Mouse (Mus musculus): ENCODE results near the gene Pgghg. TPM values are rescaled to one million over a fixed set of nuclear protein-coding genes. Genes with fewer than 3 reads are reported as not detected.
A peak's percentile ranks its signal among the peaks of the same experiment; 100 is the strongest.

Gene Pgghg
- polyA plus RNA-seq, 1 experiment from 2014 or later, result 29.2 TPM

DNA sequence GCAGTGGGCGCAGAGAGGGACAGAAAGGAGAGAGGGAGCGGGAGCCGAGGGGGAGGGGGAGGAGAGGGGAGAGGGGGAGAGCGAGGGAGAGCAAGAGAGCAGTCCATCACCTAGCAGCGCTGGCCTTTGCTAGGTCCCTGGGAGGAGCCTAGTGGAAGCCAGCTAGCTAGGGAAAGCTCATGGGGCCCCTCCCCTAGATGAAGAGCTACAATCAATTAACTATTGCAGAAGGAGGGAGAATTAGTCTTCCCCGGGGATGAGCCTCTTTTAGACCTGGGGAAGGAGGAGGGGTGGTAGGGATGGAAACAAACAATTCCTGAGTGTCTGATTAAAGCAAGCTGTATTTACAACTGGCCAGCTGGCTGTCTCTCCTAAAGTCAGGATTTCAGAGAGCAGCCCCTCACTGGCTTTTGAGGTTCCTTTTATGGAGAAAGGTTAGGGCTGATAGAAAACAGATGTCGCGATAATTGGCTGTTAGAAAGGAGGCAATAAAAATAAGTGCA is 1.5 kb upstream of the Pgghg start:
- DNase-seq (ENCODE audit: low spot score) (peak; percentile 71), ATAC-seq (replicated peaks; ENCODE audit: low FRiP score, low TSS enrichment, low read depth) (peak; percentile 29; the same call in 1 of the 2 replicates)
- Histone ChIP-seq H3K4me1 (replicated peaks; ENCODE audit: control insufficient read depth, insufficient read depth, low read length) (peaks cover 38% of the 10 kb centered on the region), H3K27me3 (replicated peaks; ENCODE audit: control insufficient read depth, insufficient read depth, low read length) (0 out of 2 replicates have a peak, but pooled peaks cover 3% of the 10 kb centered on the region), H3K36me3 (ENCODE audit: control insufficient read depth, insufficient read depth, low read length) (peaks cover 5% of the 10 kb centered on the region), H3K4me2 (ENCODE audit: low read length) (peak overlapping the region; percentile 41), H3K9ac (ENCODE audit: low read length) (no peak overlapping the region), H3K27ac (ENCODE audit: low read depth) (peak overlapping the region; percentile 88), H3K9me3 (ENCODE audit: control insufficient read depth, low read length) (no peaks in the 10 kb centered on the region), H3K4me3 (ENCODE audit: low read depth, low read length) (no peak overlapping the region)
- WGBS, result 4% methylated on average over 8 of the region's 8 CpGs

DNA sequence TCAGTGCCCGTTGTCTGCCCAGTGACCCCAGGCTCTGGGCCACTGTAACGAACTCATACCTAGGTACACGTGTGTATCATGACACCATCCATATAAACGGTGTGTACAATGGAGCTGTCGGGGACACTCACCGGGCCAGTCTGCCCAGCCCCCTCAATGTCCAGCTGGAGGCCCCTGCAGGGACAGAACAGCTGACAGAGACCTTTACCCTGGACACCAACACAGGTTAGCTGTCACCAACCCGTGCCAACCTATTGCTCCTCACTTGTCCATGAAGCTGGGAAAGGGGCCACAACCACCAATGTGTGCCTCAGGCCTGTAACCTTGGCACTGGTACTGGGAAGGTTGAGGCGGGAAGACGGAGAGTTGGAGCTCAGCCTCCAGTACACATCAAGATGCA is 1.1 kb downstream of the Pgghg start:
- WGBS, result 48% methylated on average over 9 of the region's 9 CpGs
- Histone ChIP-seq H3K4me1 (replicated peaks; ENCODE audit: control insufficient read depth, insufficient read depth, low read length) (peaks cover 38% of the 10 kb centered on the region), H3K4me3 (ENCODE audit: low read depth, low read length) (peak overlapping the region; percentile 54), H3K27me3 (replicated peaks; ENCODE audit: control insufficient read depth, insufficient read depth, low read length) (no peaks in the 10 kb centered on the region), H3K27ac (ENCODE audit: low read depth) (peak overlapping the region; percentile 88), H3K9ac (ENCODE audit: low read length) (peak overlapping the region; percentile 72), H3K36me3 (ENCODE audit: control insufficient read depth, insufficient read depth, low read length) (peaks cover 29% of the 10 kb centered on the region), H3K9me3 (ENCODE audit: control insufficient read depth, low read length) (no peaks in the 10 kb centered on the region), H3K4me2 (ENCODE audit: low read length) (peak overlapping the region; percentile 82)
- no peak for DNase-seq (ENCODE audit: low spot score)
- 0 out of 2 replicates have a peak, but pooled peaks have one; percentile 3 for ATAC-seq (replicated peaks; ENCODE audit: low FRiP score, low TSS enrichment, low read depth)

DNA sequence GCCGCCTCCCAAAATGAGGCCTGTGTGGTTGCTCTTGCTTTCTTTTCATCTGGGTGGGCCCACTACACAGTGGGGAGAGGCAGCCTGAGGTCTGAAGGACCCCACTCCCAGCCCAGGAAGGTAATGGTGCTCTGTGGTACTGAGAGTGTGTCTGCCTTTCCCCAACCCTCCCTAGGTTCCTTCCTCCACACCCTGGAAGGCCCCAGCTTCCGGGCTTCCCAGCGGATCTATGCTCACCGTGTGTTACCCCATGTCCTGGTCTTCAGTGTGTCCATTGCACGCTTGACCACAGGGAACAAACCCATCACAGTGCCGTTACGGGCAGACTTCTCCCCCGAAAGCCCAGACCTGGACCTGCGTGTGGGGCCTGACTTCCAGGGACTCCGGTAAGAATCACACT is 1.6 kb downstream of the Pgghg start:
- ATAC-seq (replicated peaks; ENCODE audit: low FRiP score, low TSS enrichment, low read depth), result no peak
- 88% methylated on average over 10 of the region's 10 CpGs for WGBS

DNA sequence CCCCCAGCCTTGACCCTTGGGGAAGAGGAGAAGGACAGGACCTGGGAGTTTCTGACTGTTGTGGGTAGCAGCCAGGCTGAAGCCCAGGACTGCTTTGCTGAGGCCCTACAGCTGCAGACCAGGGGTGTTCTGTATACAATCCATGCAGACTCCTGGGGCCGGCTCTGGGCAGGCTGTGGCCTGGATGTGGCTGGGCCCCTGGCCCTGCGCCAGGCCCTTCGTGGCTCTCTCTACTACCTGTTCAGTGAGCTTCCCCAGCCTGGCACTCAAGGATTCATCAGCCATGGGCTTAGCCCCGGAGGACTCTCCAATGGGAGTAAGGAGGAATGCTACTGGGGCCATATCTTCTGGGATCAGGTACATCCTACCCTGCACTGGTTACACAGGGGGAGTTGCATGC is 2.2 kb downstream of the Pgghg start:
- no peak overlapping the region for H3K9ac ChIP-seq (ENCODE audit: low read length)
- peaks cover 38% of the 10 kb centered on the region for H3K4me1 ChIP-seq (replicated peaks; ENCODE audit: control insufficient read depth, insufficient read depth, low read length)
- no peak for DNase-seq (ENCODE audit: low spot score)
- WGBS, result 51% methylated on average over 4 of the region's 4 CpGs
- no peaks in the 10 kb centered on the region for H3K27me3 ChIP-seq (replicated peaks; ENCODE audit: control insufficient read depth, insufficient read depth, low read length)
- no peak for ATAC-seq (replicated peaks; ENCODE audit: low FRiP score, low TSS enrichment, low read depth)
- H3K27ac ChIP-seq (ENCODE audit: low read depth), result peak overlapping the region; percentile 88; the same call in 1 of the 2 replicates
- H3K9me3 ChIP-seq (ENCODE audit: control insufficient read depth, low read length), result no peaks in the 10 kb centered on the region
- H3K36me3 ChIP-seq (ENCODE audit: control insufficient read depth, insufficient read depth, low read length), result peaks cover 39% of the 10 kb centered on the region
- H3K4me3 ChIP-seq (ENCODE audit: low read depth, low read length), result no peak overlapping the region
- H3K4me2 ChIP-seq (ENCODE audit: low read length), result no peak overlapping the region

More for the DNA sequence above, 1.6 kb downstream of the Pgghg start:
- no peak for DNase-seq (ENCODE audit: low spot score)
- Histone ChIP-seq H3K9me3 (ENCODE audit: control insufficient read depth, low read length) (no peaks in the 10 kb centered on the region), H3K27me3 (replicated peaks; ENCODE audit: control insufficient read depth, insufficient read depth, low read length) (no peaks in the 10 kb centered on the region), H3K27ac (ENCODE audit: low read depth) (peak overlapping the region; percentile 88; the same call in 1 of the 2 replicates), H3K36me3 (ENCODE audit: control insufficient read depth, insufficient read depth, low read length) (peaks cover 33% of the 10 kb centered on the region), H3K9ac (ENCODE audit: low read length) (no peak overlapping the region; the same call in 1 of the 2 replicates), H3K4me1 (replicated peaks; ENCODE audit: control insufficient read depth, insufficient read depth, low read length) (peaks cover 38% of the 10 kb centered on the region), H3K4me3 (ENCODE audit: low read depth, low read length) (peak overlapping the region; percentile 54; the same call in 1 of the 2 replicates), H3K4me2 (ENCODE audit: low read length) (peak overlapping the region; percentile 82)

DNA sequence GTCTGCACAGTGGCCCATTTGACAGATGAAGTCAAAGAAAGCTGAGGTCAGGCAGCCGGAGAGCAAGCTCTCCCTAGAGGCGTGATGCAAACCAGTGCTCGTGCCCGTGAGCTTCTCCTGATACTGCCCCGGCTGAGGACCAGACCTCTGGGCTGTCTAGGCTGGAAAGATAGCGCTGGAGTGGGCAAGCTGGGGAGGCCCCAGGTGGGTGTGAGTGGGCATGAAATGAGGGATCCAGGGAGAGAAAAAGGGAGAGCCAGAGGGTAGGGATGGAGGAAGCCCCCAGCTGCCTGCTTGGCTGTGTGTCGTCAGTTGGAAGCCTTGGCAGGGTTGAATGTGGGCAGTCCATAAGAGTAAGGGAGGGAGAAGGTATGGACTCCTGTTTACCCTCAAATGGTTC is 3.0 kb downstream of the Pgghg start:
- no peak overlapping the region for H3K4me3 ChIP-seq (ENCODE audit: low read depth, low read length)
- no peaks in the 10 kb centered on the region for H3K27me3 ChIP-seq (replicated peaks; ENCODE audit: control insufficient read depth, insufficient read depth, low read length)
- 92% methylated on average over 7 of the region's 7 CpGs for WGBS
- DNase-seq (ENCODE audit: low spot score) (no peak), ATAC-seq (replicated peaks; ENCODE audit: low FRiP score, low TSS enrichment, low read depth) (no peak)
- H3K9me3 ChIP-seq (ENCODE audit: control insufficient read depth, low read length), result no peaks in the 10 kb centered on the region
- H3K4me1 ChIP-seq (replicated peaks; ENCODE audit: control insufficient read depth, insufficient read depth, low read length), result peaks cover 35% of the 10 kb centered on the region
- peaks cover 48% of the 10 kb centered on the region for H3K36me3 ChIP-seq (ENCODE audit: control insufficient read depth, insufficient read depth, low read length)
- H3K27ac ChIP-seq (ENCODE audit: low read depth), result no peak overlapping the region
- no peak overlapping the region for H3K4me2 ChIP-seq (ENCODE audit: low read length)
- H3K9ac ChIP-seq (ENCODE audit: low read length), result no peak overlapping the region

DNA sequence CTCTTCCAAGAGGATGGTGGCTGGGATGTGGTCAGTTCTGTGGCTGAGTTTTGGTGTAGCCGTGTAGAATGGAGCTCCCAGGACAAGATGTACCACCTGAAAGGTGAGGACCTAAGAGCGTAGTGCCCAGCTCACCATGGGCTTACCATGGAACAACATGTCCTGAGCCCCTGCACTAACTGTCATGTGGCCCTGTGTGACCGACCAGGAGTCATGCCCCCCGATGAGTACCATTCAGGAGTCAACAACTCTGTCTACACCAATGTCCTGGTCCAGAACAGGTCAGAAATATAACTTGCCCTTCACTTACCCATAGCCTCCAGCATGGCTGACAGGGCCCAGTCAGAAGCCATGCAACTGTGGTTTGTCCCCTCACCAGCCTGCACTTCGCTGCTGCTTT is 4.1 kb downstream of the Pgghg start:
- peaks cover 55% of the 10 kb centered on the region for H3K36me3 ChIP-seq (ENCODE audit: control insufficient read depth, insufficient read depth, low read length)
- H3K27me3 ChIP-seq (replicated peaks; ENCODE audit: control insufficient read depth, insufficient read depth, low read length), result no peaks in the 10 kb centered on the region
- no peak for ATAC-seq (replicated peaks; ENCODE audit: low FRiP score, low TSS enrichment, low read depth)
- H3K4me1 ChIP-seq (replicated peaks; ENCODE audit: control insufficient read depth, insufficient read depth, low read length), result peaks cover 30% of the 10 kb centered on the region
- H3K9me3 ChIP-seq (ENCODE audit: control insufficient read depth, low read length), result no peaks in the 10 kb centered on the region
- no peak overlapping the region for H3K27ac ChIP-seq (ENCODE audit: low read depth)
- 91% methylated on average over 5 of the region's 5 CpGs for WGBS
- no peak overlapping the region for H3K4me3 ChIP-seq (ENCODE audit: low read depth, low read length)
- no peak overlapping the region for H3K4me2 ChIP-seq (ENCODE audit: low read length)
- no peak overlapping the region for H3K9ac ChIP-seq (ENCODE audit: low read length)
- DNase-seq (ENCODE audit: low spot score), result no peak

DNA sequence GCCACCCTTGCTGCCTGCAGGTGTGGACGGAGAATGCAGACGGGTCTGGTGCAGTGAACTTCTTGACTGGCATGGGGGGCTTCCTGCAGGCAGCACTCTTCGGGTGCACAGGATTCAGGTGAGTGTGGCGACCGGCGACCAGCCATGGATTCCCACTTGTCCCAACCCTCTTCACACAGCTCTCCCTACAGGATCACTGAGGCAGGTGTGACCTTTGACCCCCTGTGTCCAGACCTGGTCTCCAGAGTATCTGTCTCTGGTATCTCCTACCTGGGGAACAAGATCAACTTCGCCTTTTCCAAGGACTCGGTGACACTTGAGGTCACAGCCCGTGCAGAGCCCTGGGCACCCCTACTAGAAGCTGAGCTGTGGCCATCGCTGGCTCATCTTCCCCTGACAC is 5.1 kb downstream of the Pgghg start:
- H3K27ac ChIP-seq (ENCODE audit: low read depth), result no peak overlapping the region
- ATAC-seq (replicated peaks; ENCODE audit: low FRiP score, low TSS enrichment, low read depth) (no peak), DNase-seq (ENCODE audit: low spot score) (no peak)
- 93% methylated on average over 10 of the region's 10 CpGs for WGBS
- H3K4me2 ChIP-seq (ENCODE audit: low read length), result no peak overlapping the region
- no peaks in the 10 kb centered on the region for H3K9me3 ChIP-seq (ENCODE audit: control insufficient read depth, low read length)
- peaks cover 30% of the 10 kb centered on the region for H3K4me1 ChIP-seq (replicated peaks; ENCODE audit: control insufficient read depth, insufficient read depth, low read length)
- H3K36me3 ChIP-seq (ENCODE audit: control insufficient read depth, insufficient read depth, low read length), result peaks cover 55% of the 10 kb centered on the region
- H3K9ac ChIP-seq (ENCODE audit: low read length), result no peak overlapping the region
- H3K27me3 ChIP-seq (replicated peaks; ENCODE audit: control insufficient read depth, insufficient read depth, low read length), result no peaks in the 10 kb centered on the region
- no peak overlapping the region for H3K4me3 ChIP-seq (ENCODE audit: low read depth, low read length)

DNA sequence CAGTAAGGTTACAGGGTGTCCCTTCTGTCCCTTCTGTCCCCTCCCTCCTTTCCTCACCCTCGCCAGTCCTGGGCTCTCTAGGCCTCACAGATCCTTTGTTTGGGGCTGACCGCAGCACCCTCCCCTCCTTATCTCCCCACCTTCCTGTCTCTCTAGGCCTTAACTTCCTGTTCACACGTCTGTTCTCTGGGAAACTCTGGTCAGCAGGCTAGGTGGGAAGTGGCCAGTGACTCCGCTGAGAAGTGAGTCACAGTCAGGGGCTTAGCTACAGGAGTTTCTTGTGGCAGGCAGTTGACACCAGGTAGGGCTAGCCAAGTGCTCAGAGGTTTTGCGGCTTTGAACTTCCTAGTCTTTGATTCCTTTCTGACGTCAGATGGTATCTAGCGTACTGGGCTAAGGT is 5.8 kb downstream of the Pgghg start:
- Histone ChIP-seq H3K9me3 (ENCODE audit: control insufficient read depth, low read length) (no peaks in the 10 kb centered on the region), H3K4me1 (replicated peaks; ENCODE audit: control insufficient read depth, insufficient read depth, low read length) (peaks cover 33% of the 10 kb centered on the region), H3K4me2 (ENCODE audit: low read length) (no peak overlapping the region), H3K36me3 (ENCODE audit: control insufficient read depth, insufficient read depth, low read length) (peaks cover 55% of the 10 kb centered on the region), H3K27me3 (replicated peaks; ENCODE audit: control insufficient read depth, insufficient read depth, low read length) (no peaks in the 10 kb centered on the region), H3K4me3 (ENCODE audit: low read depth, low read length) (no peak overlapping the region), H3K9ac (ENCODE audit: low read length) (no peak overlapping the region), H3K27ac (ENCODE audit: low read depth) (no peak overlapping the region)
- 59% methylated on average over 7 of the region's 7 CpGs for WGBS
- ATAC-seq (replicated peaks; ENCODE audit: low FRiP score, low TSS enrichment, low read depth) (no peak), DNase-seq (ENCODE audit: low spot score) (no peak)

DNA sequence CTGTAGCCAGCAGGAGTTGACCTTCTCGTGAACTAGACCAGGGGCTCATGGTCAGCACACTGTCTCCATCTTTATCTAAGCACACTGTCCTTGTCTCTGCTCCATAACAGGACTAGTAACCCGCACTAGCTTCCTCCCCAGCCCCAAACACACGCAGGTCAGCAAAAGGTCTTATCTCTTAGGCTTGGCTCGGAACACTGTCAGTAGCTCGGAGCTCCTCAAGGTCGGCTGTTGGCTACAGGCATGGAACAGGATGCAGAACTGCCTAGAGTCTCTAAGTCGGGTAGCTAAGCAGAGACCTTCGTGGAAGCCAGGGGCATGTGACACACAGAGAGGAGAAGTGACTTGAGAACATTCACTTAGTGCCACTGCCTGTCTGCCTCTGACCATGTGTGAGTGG is 7.0 kb downstream of the Pgghg start:
- Histone ChIP-seq H3K4me1 (replicated peaks; ENCODE audit: control insufficient read depth, insufficient read depth, low read length) (peaks cover 30% of the 10 kb centered on the region), H3K4me3 (ENCODE audit: low read depth, low read length) (no peak overlapping the region), H3K4me2 (ENCODE audit: low read length) (no peak overlapping the region), H3K27me3 (replicated peaks; ENCODE audit: control insufficient read depth, insufficient read depth, low read length) (no peaks in the 10 kb centered on the region), H3K9me3 (ENCODE audit: control insufficient read depth, low read length) (no peaks in the 10 kb centered on the region), H3K9ac (ENCODE audit: low read length) (no peak overlapping the region), H3K27ac (ENCODE audit: low read depth) (no peak overlapping the region), H3K36me3 (ENCODE audit: control insufficient read depth, insufficient read depth, low read length) (peaks cover 59% of the 10 kb centered on the region)
- DNase-seq (ENCODE audit: low spot score) (no peak), ATAC-seq (replicated peaks; ENCODE audit: low FRiP score, low TSS enrichment, low read depth) (no peak)
- 74% methylated on average over 8 of the region's 8 CpGs for WGBS

All from intestine, embryonic 14.5 days (tissue).